Mouse (Mus musculus) layer of hippocampus, postnatal 14 days (tissue): Measurements from ENCODE around the gene Mmp21. TPM values are rescaled to one million over a fixed set of nuclear protein-coding genes. Genes with fewer than 3 reads are reported as not detected.
"Not testable (repeated sequence)": the region's sequence is repeated elsewhere in the genome, so short reads cannot be mapped to it uniquely, and the experiment has no call there.

Experiments
- DNase-seq, 2 experiments: peaks; one replicate each; pipeline ENCODE4 v3.0.0; 2021 to 2022; ENCODE audit warnings: low spot score in 2 of 2, mixed read lengths in 1 of 2
- long read RNA-seq, 2 experiments: library from polyadenylated mRNA; stranded (forward); transcript quantifications; one replicate each; pipeline ENCODE4 v2.0.0; 2021
- total RNA-seq, 2 experiments: library from RNA; stranded (reverse); gene quantifications; 2 replicates each; pipeline ENCODE4 v1.2.3; 2021

Mmp21 gene
- total RNA-seq: not detected
- long read RNA-seq, experiment 1: 0 reads
- long read RNA-seq, experiment 2, partial matches to known transcripts: 0 of 1 reads
- long read RNA-seq, experiment 2, other reads (novel, unspliced or antisense): 0 of 1 reads

GRCm38 (mm10) chr7:133679961-133680360 is at the start of gene Mmp21:
Gene Mmp21 (minus strand): TSS chr7:133680061.
- DNase-seq: no peak

GRCm38 (mm10) chr7:133729351-133729750 is 49.5 kb upstream of the Mmp21 start:
- peak in 1 of 2 experiments; percentile 60 for DNase-seq

- DNase-seq: no peak
Observed at GRCm38 (mm10) chr7:133727027-133727426, 47.2 kb upstream of the Mmp21 start.

GRCm38 (mm10) chr7:133725571-133725970 is 45.7 kb upstream of the Mmp21 start:
- DNase-seq: no peak

- no peak for DNase-seq
Observed at GRCm38 (mm10) chr7:133724844-133725243, 45.0 kb upstream of the Mmp21 start.

- DNase-seq: no peak
Observed at GRCm38 (mm10) chr7:133720616-133721015, 40.8 kb upstream of the Mmp21 start.

GRCm38 (mm10) chr7:133718580-133718979 is 38.7 kb upstream of the Mmp21 start:
- DNase-seq: no peak

- no peak for DNase-seq
Observed at GRCm38 (mm10) chr7:133715387-133715786, 35.5 kb upstream of the Mmp21 start.

- DNase-seq: no peak
Observed at GRCm38 (mm10) chr7:133707301-133707700, 27.4 kb upstream of the Mmp21 start.

GRCm38 (mm10) chr7:133703906-133704305 is 24.0 kb upstream of the Mmp21 start:
- no peak for DNase-seq

- no peak for DNase-seq
Observed at GRCm38 (mm10) chr7:133702333-133702732, 22.5 kb upstream of the Mmp21 start.

- DNase-seq: no peak
Observed at GRCm38 (mm10) chr7:133701366-133701765, 21.5 kb upstream of the Mmp21 start.

- no peak for DNase-seq
Observed at GRCm38 (mm10) chr7:133699885-133700284, 20.0 kb upstream of the Mmp21 start.

GRCm38 (mm10) chr7:133698021-133698709 is 18.3 kb upstream of the Mmp21 start:
- DNase-seq: no peak

GRCm38 (mm10) chr7:133685644-133686043 is 5.8 kb upstream of the Mmp21 start:
- DNase-seq: not testable (repeated sequence)

- DNase-seq: no peak
Observed at GRCm38 (mm10) chr7:133684701-133685100, 4.8 kb upstream of the Mmp21 start.

GRCm38 (mm10) chr7:133684110-133684509 is 4.2 kb upstream of the Mmp21 start:
- no peak for DNase-seq

- DNase-seq: no peak
Observed at GRCm38 (mm10) chr7:133683626-133684025, 3.8 kb upstream of the Mmp21 start.

- no peak for DNase-seq
Observed at GRCm38 (mm10) chr7:133679439-133679838, 422 bp downstream of the Mmp21 start.

GRCm38 (mm10) chr7:133678716-133679115 is 1.1 kb downstream of the Mmp21 start:
- no peak for DNase-seq

- DNase-seq: no peak
Observed at GRCm38 (mm10) chr7:133676002-133676401, 3.9 kb downstream of the Mmp21 start.

- no peak for DNase-seq
Observed at GRCm38 (mm10) chr7:133670846-133671245, 9.0 kb downstream of the Mmp21 start.

GRCm38 (mm10) chr7:133669946-133670345 is 9.9 kb downstream of the Mmp21 start:
- DNase-seq: no peak
